Mouse (Mus musculus): ENCODE data around the gene Fbxl15.

The Fbxl15 gene

GRCm38 (mm10) chr19:46328081-46329030, at the start of gene Fbxl15:
TSS of gene Fbxl15 (plus strand) at chr19:46328184.
- in situ Hi-C loops (cut with MboI), result no loop called here

- in situ Hi-C loops (cut with MboI), result no loop called here
Measured at GRCm38 (mm10) chr19:46282081-46282849, 45.7 kb upstream of the Fbxl15 start.

- in situ Hi-C loops (cut with MboI), result no loop called here
Measured at GRCm38 (mm10) chr19:46284686-46285085, 43.3 kb upstream of the Fbxl15 start.

- in situ Hi-C loops (cut with MboI), result no loop called here
Measured at GRCm38 (mm10) chr19:46285631-46286030, 42.4 kb upstream of the Fbxl15 start.

- in situ Hi-C loops (cut with MboI), result no loop called here
Measured at GRCm38 (mm10) chr19:46286047-46286446, 41.9 kb upstream of the Fbxl15 start.

- in situ Hi-C loops (cut with MboI), result no loop called here
Measured at GRCm38 (mm10) chr19:46286926-46287325, 41.1 kb upstream of the Fbxl15 start.

GRCm38 (mm10) chr19:46287566-46287965, 40.4 kb upstream of the Fbxl15 start:
- in situ Hi-C loops (cut with MboI), result no loop called here

- in situ Hi-C loops (cut with MboI), result no loop called here
Measured at GRCm38 (mm10) chr19:46290535-46291105, 37.4 kb upstream of the Fbxl15 start.

- in situ Hi-C loops (cut with MboI), result no loop called here
Measured at GRCm38 (mm10) chr19:46296938-46297337, 31.0 kb upstream of the Fbxl15 start.

GRCm38 (mm10) chr19:46300294-46301045, 27.5 kb upstream of the Fbxl15 start:
- in situ Hi-C loops (cut with MboI), result no loop called here

- in situ Hi-C loops (cut with MboI), result no loop called here
Measured at GRCm38 (mm10) chr19:46302551-46302950, 25.4 kb upstream of the Fbxl15 start.

- in situ Hi-C loops (cut with MboI), result no loop called here
Measured at GRCm38 (mm10) chr19:46303251-46304215, 24.5 kb upstream of the Fbxl15 start.

GRCm38 (mm10) chr19:46304216-46304841, 23.7 kb upstream of the Fbxl15 start, which contains the start of gene Nfkb2:
TSS of gene Nfkb2 (plus strand) at chr19:46304320.
- in situ Hi-C loops (cut with MboI), result no loop called here

- in situ Hi-C loops (cut with MboI), result no loop called here
Measured at GRCm38 (mm10) chr19:46304908-46305333, 23.1 kb upstream of the Fbxl15 start.

- in situ Hi-C loops (cut with MboI), result no loop called here
Measured at GRCm38 (mm10) chr19:46305432-46306267, 22.3 kb upstream of the Fbxl15 start.

- in situ Hi-C loops (cut with MboI), result no loop called here
Measured at GRCm38 (mm10) chr19:46306268-46306610, 21.7 kb upstream of the Fbxl15 start.

GRCm38 (mm10) chr19:46306751-46307289, 21.2 kb upstream of the Fbxl15 start:
- in situ Hi-C loops (cut with MboI), result no loop called here

- in situ Hi-C loops (cut with MboI), result no loop called here
Measured at GRCm38 (mm10) chr19:46307781-46308180, 20.2 kb upstream of the Fbxl15 start.

GRCm38 (mm10) chr19:46308303-46308702, 19.7 kb upstream of the Fbxl15 start:
- in situ Hi-C loops (cut with MboI), result no loop called here
